Mouse (Mus musculus): Measurements from ENCODE around the gene Pcca. TPM values are rescaled to one million over a fixed set of nuclear protein-coding genes. Genes with fewer than 3 reads are reported as not detected.
A peak's percentile ranks its signal among the peaks of the same experiment; 100 is the strongest.

The Pcca gene
- polyA plus RNA-seq, 1 experiment from 2014 or later, result 21.5 TPM

GRCm38 (mm10) chr14:122902136-122902535, 368.0 kb downstream of the Pcca start:
- WGBS, result 63% methylated on average over 2 of the region's 2 CpGs
- H3K27ac ChIP-seq (ENCODE audit: low read depth), result no peak overlapping the region

GRCm38 (mm10) chr14:122902884-122903283, 368.8 kb downstream of the Pcca start:
- no peak overlapping the region for H3K4me2 ChIP-seq (ENCODE audit: low read length)
- 0 out of 2 replicates have a peak, but pooled peaks cover 3% of the 10 kb centered on the region for H3K4me1 ChIP-seq (replicated peaks; ENCODE audit: control insufficient read depth, insufficient read depth, low read length)
- H3K27me3 ChIP-seq (replicated peaks; ENCODE audit: control insufficient read depth, insufficient read depth, low read length), result no peaks in the 10 kb centered on the region
- DNase-seq (ENCODE audit: low spot score) (no peak), ATAC-seq (replicated peaks; ENCODE audit: low FRiP score, low TSS enrichment, low read depth) (no peak)
- 0 out of 2 replicates have a peak, but pooled peaks cover 5% of the 10 kb centered on the region for H3K9me3 ChIP-seq (ENCODE audit: control insufficient read depth, low read length)
- H3K36me3 ChIP-seq (ENCODE audit: control insufficient read depth, insufficient read depth, low read length), result no peaks in the 10 kb centered on the region
- WGBS, result 71% methylated on average over 4 of the region's 4 CpGs
- no peak overlapping the region for H3K4me3 ChIP-seq (ENCODE audit: low read depth, low read length)
- H3K27ac ChIP-seq (ENCODE audit: low read depth), result no peak overlapping the region
- H3K9ac ChIP-seq (ENCODE audit: low read length), result no peak overlapping the region

More at GRCm38 (mm10) chr14:122902136-122902535, 368.0 kb downstream of the Pcca start:
- ATAC-seq (replicated peaks; ENCODE audit: low FRiP score, low TSS enrichment, low read depth) (0 out of 2 replicates have a peak, but pooled peaks have one; percentile 36), DNase-seq (ENCODE audit: low spot score) (no peak)
- Histone ChIP-seq H3K9me3 (ENCODE audit: control insufficient read depth, low read length) (0 out of 2 replicates have a peak, but pooled peaks cover 1% of the 10 kb centered on the region), H3K36me3 (ENCODE audit: control insufficient read depth, insufficient read depth, low read length) (no peaks in the 10 kb centered on the region), H3K4me2 (ENCODE audit: low read length) (no peak overlapping the region), H3K4me3 (ENCODE audit: low read depth, low read length) (no peak overlapping the region), H3K4me1 (replicated peaks; ENCODE audit: control insufficient read depth, insufficient read depth, low read length) (0 out of 2 replicates have a peak, but pooled peaks cover 3% of the 10 kb centered on the region), H3K27me3 (replicated peaks; ENCODE audit: control insufficient read depth, insufficient read depth, low read length) (no peaks in the 10 kb centered on the region), H3K9ac (ENCODE audit: low read length) (no peak overlapping the region)

GRCm38 (mm10) chr14:122903923-122904351, 369.8 kb downstream of the Pcca start:
- H3K27me3 ChIP-seq (replicated peaks; ENCODE audit: control insufficient read depth, insufficient read depth, low read length), result no peaks in the 10 kb centered on the region
- no peak overlapping the region for H3K4me3 ChIP-seq (ENCODE audit: low read depth, low read length)
- H3K36me3 ChIP-seq (ENCODE audit: control insufficient read depth, insufficient read depth, low read length), result no peaks in the 10 kb centered on the region
- no peak for DNase-seq (ENCODE audit: low spot score)
- H3K9ac ChIP-seq (ENCODE audit: low read length), result no peak overlapping the region
- 0 out of 2 replicates have a peak, but pooled peaks cover 3% of the 10 kb centered on the region for H3K4me1 ChIP-seq (replicated peaks; ENCODE audit: control insufficient read depth, insufficient read depth, low read length)
- H3K27ac ChIP-seq (ENCODE audit: low read depth), result no peak overlapping the region
- 0 out of 2 replicates have a peak, but pooled peaks cover 11% of the 10 kb centered on the region for H3K9me3 ChIP-seq (ENCODE audit: control insufficient read depth, low read length)
- 60% methylated on average over 2 of the region's 2 CpGs for WGBS
- H3K4me2 ChIP-seq (ENCODE audit: low read length), result no peak overlapping the region
- ATAC-seq (replicated peaks; ENCODE audit: low FRiP score, low TSS enrichment, low read depth), result no peak

- Histone ChIP-seq H3K27me3 (replicated peaks; ENCODE audit: control insufficient read depth, insufficient read depth, low read length) (no peaks in the 10 kb centered on the region), H3K36me3 (ENCODE audit: control insufficient read depth, insufficient read depth, low read length) (no peaks in the 10 kb centered on the region), H3K9me3 (ENCODE audit: control insufficient read depth, low read length) (0 out of 2 replicates have a peak, but pooled peaks cover 11% of the 10 kb centered on the region), H3K4me3 (ENCODE audit: low read depth, low read length) (no peak overlapping the region), H3K9ac (ENCODE audit: low read length) (no peak overlapping the region), H3K4me1 (replicated peaks; ENCODE audit: control insufficient read depth, insufficient read depth, low read length) (0 out of 2 replicates have a peak, but pooled peaks cover 3% of the 10 kb centered on the region), H3K4me2 (ENCODE audit: low read length) (no peak overlapping the region), H3K27ac (ENCODE audit: low read depth) (no peak overlapping the region)
- no peak for DNase-seq (ENCODE audit: low spot score)
- WGBS, result 97% methylated on average over 1 of the region's 1 CpGs
- no peak for ATAC-seq (replicated peaks; ENCODE audit: low FRiP score, low TSS enrichment, low read depth)
Measured at GRCm38 (mm10) chr14:122905007-122905406, 370.9 kb downstream of the Pcca start.

- Histone ChIP-seq H3K4me3 (ENCODE audit: low read depth, low read length) (no peak overlapping the region), H3K9ac (ENCODE audit: low read length) (no peak overlapping the region), H3K9me3 (ENCODE audit: control insufficient read depth, low read length) (0 out of 2 replicates have a peak, but pooled peaks cover 11% of the 10 kb centered on the region), H3K27ac (ENCODE audit: low read depth) (no peak overlapping the region), H3K36me3 (ENCODE audit: control insufficient read depth, insufficient read depth, low read length) (no peaks in the 10 kb centered on the region), H3K27me3 (replicated peaks; ENCODE audit: control insufficient read depth, insufficient read depth, low read length) (no peaks in the 10 kb centered on the region), H3K4me1 (replicated peaks; ENCODE audit: control insufficient read depth, insufficient read depth, low read length) (no peaks in the 10 kb centered on the region), H3K4me2 (ENCODE audit: low read length) (no peak overlapping the region)
- ATAC-seq (replicated peaks; ENCODE audit: low FRiP score, low TSS enrichment, low read depth), result no peak
- WGBS, result 90% methylated on average over 4 of the region's 4 CpGs
- DNase-seq (ENCODE audit: low spot score), result no peak
Measured at GRCm38 (mm10) chr14:122908075-122908474, 374.0 kb downstream of the Pcca start.

GRCm38 (mm10) chr14:122909368-122910091, 375.4 kb downstream of the Pcca start:
- H3K4me1 ChIP-seq (replicated peaks; ENCODE audit: control insufficient read depth, insufficient read depth, low read length), result no peaks in the 10 kb centered on the region
- no peak for DNase-seq (ENCODE audit: low spot score)
- 0 out of 2 replicates have a peak, but pooled peaks cover 11% of the 10 kb centered on the region for H3K9me3 ChIP-seq (ENCODE audit: control insufficient read depth, low read length)
- H3K4me3 ChIP-seq (ENCODE audit: low read depth, low read length), result no peak overlapping the region
- H3K36me3 ChIP-seq (ENCODE audit: control insufficient read depth, insufficient read depth, low read length), result no peaks in the 10 kb centered on the region
- peak; percentile 56; the same call in 1 of the 2 replicates for ATAC-seq (replicated peaks; ENCODE audit: low FRiP score, low TSS enrichment, low read depth)
- no peak overlapping the region for H3K4me2 ChIP-seq (ENCODE audit: low read length)
- H3K27me3 ChIP-seq (replicated peaks; ENCODE audit: control insufficient read depth, insufficient read depth, low read length), result no peaks in the 10 kb centered on the region
- WGBS, result 70% methylated on average over 5 of the region's 5 CpGs
- H3K27ac ChIP-seq (ENCODE audit: low read depth), result no peak overlapping the region
- no peak overlapping the region for H3K9ac ChIP-seq (ENCODE audit: low read length)

- no peaks in the 10 kb centered on the region for H3K36me3 ChIP-seq (ENCODE audit: control insufficient read depth, insufficient read depth, low read length)
- ATAC-seq (replicated peaks; ENCODE audit: low FRiP score, low TSS enrichment, low read depth), result no peak
- no peaks in the 10 kb centered on the region for H3K4me1 ChIP-seq (replicated peaks; ENCODE audit: control insufficient read depth, insufficient read depth, low read length)
- H3K27ac ChIP-seq (ENCODE audit: low read depth), result no peak overlapping the region
- H3K9ac ChIP-seq (ENCODE audit: low read length), result no peak overlapping the region
- no peak for DNase-seq (ENCODE audit: low spot score)
- 0 out of 2 replicates have a peak, but pooled peaks cover 11% of the 10 kb centered on the region for H3K9me3 ChIP-seq (ENCODE audit: control insufficient read depth, low read length)
- no peak overlapping the region for H3K4me3 ChIP-seq (ENCODE audit: low read depth, low read length)
- H3K27me3 ChIP-seq (replicated peaks; ENCODE audit: control insufficient read depth, insufficient read depth, low read length), result no peaks in the 10 kb centered on the region
- H3K4me2 ChIP-seq (ENCODE audit: low read length), result no peak overlapping the region
Measured at GRCm38 (mm10) chr14:122911265-122911664, 377.1 kb downstream of the Pcca start.

- Histone ChIP-seq H3K36me3 (ENCODE audit: control insufficient read depth, insufficient read depth, low read length) (0 out of 2 replicates have a peak, but pooled peaks cover 3% of the 10 kb centered on the region), H3K9me3 (ENCODE audit: control insufficient read depth, low read length) (0 out of 2 replicates have a peak, but pooled peaks cover 9% of the 10 kb centered on the region), H3K27me3 (replicated peaks; ENCODE audit: control insufficient read depth, insufficient read depth, low read length) (no peaks in the 10 kb centered on the region), H3K4me1 (replicated peaks; ENCODE audit: control insufficient read depth, insufficient read depth, low read length) (no peaks in the 10 kb centered on the region), H3K4me2 (ENCODE audit: low read length) (peak overlapping the region; percentile 70), H3K4me3 (ENCODE audit: low read depth, low read length) (peak overlapping the region; percentile 52), H3K9ac (ENCODE audit: low read length) (peak overlapping the region; percentile 49; the same call in 1 of the 2 replicates), H3K27ac (ENCODE audit: low read depth) (no peak overlapping the region)
- ATAC-seq (replicated peaks; ENCODE audit: low FRiP score, low TSS enrichment, low read depth) (no peak), DNase-seq (ENCODE audit: low spot score) (no peak)
- WGBS, result 68% methylated on average over 1 of the region's 1 CpGs
Measured at GRCm38 (mm10) chr14:122912137-122912536, 378.0 kb downstream of the Pcca start.
